Mouse (Mus musculus): Measurements from ENCODE around the gene Mmaa.

DNA sequence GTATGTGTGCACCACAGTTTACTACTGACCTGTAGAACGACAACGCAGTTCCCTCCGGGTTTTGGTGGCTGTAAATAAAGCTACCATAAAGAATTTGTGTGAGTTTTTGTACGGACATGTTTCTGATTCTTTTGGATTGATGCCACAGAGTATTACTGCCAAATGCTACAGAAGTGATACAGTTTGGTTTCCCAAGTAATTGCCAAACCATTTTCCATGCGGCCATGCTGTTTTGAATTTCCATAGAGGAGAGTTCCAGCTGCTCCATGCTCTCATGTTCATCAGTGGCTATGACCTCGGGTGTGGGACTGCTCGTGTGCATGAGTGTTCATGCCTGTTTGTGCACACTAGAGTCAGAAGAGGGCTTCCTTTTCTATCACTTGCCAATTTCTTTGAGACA lies 54.7 kb downstream of the Mmaa start:
- TF ChIP-seq CTCF (IDR thresholded peaks at IDR 0.05; ENCODE audit: control insufficient read depth, insufficient read depth, low read length) (no peak), POLR2A (IDR thresholded peaks at IDR 0.05; ENCODE audit: borderline replicate concordance, control insufficient read depth, low read depth, low read length) (no peak)
